Mouse (Mus musculus) lung, adult 2 months (tissue): Measurements from ENCODE around the gene Chrnd.

Experiments used
- CTCF ChIP-seq: fragments of 200-500 bp; IDR thresholded peaks from 2 replicates; pipeline ENCODE4 v1.5.1; 2011; ENCODE audit warnings: mild to moderate bottlenecking, low read length, control low read depth; ENCODE audit not compliant: insufficient read depth
- POLR2A ChIP-seq: fragments of 200-500 bp; IDR thresholded peaks from 2 replicates; pipeline ENCODE4 v1.6.1; 2011; ENCODE audit warnings: low read depth, mild to moderate bottlenecking, control low read depth, low read length, borderline replicate concordance; ENCODE audit errors: extremely low read depth

DNA sequence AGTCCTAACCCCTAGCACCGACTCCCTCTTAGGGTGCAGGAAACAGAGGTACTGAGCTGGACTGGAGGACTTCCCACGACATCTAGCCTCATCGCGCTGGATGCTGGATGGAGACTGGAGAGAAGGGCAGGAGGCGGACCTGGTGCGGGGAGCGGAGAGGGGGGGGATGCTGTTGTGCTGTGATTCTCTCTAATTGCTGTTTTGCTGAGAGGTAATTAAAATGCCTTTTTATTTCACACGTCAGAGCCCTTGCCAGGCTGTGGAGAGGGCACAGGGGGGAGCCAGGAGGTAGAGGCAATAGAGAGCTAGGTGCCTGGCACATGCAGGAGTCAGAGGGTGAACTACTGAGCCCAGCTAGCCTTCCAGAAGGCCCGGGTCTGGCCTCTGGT lies 25.6 kb upstream of the Chrnd start:
- TF ChIP-seq CTCF: no peak
- TF ChIP-seq POLR2A: no peak
